In the genomic region with DNA sequence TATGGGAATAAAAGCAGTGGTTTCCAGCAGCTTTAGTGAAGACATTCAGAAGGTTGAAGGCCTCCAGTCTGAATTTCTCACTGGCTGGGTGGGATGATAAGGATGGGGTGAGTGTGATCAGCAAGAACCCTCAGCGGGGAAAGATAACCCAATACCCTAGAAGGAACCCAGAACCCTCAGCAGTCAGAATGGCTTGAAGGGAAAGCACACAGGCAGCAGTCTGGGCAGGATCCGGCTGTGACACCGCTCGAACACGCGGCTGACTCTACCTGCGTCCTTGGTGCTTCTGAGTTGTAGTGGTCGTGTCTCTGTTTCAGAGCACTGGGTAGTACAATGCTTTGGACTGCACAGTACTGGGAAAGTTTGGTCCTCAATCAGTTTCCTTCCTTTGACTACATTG, we compare ENCODE assay signal across 18 mouse cellular contexts.
"Had no signal": no experiment of that assay in that cellular context is flagged by ENCODE, and none has a peak within 500 bp of the region (broad histone marks: within the 10 kb centered on the region; RNA-seq: fewer than 3 reads in every experiment).

No protein-coding gene starts in this region.

- H3K9me3 ChIP-seq: kidney, embryonic 15.5 days; limb, embryonic 12.5 days; limb, embryonic 15.5 days had no signal

- H3K27ac ChIP-seq: kidney, embryonic 15.5 days; limb, embryonic 12.5 days; limb, embryonic 15.5 days; macrophage; stomach, postnatal 0 days had no signal

- ATAC-seq: lung, postnatal 0 days had no signal

- H3K4me1 ChIP-seq: kidney, embryonic 15.5 days; limb, embryonic 12.5 days; limb, embryonic 15.5 days had no signal

- H3K4me3 ChIP-seq: kidney, embryonic 15.5 days; limb, embryonic 12.5 days; limb, embryonic 15.5 days had no signal

- H3K9ac ChIP-seq: kidney, embryonic 15.5 days; limb, embryonic 12.5 days; limb, embryonic 15.5 days; lung, embryonic 14.5 days had no signal

- H3K27me3 ChIP-seq: kidney, embryonic 15.5 days; limb, embryonic 12.5 days; limb, embryonic 15.5 days had no signal

- H3K4me2 ChIP-seq: kidney, embryonic 15.5 days; limb, embryonic 12.5 days; limb, embryonic 15.5 days; lung, embryonic 14.5 days had no signal

- DNase-seq: kidney, adult 11 months; kidney, adult 8-10 months; kidney, postnatal 10 days; kidney, postnatal 36 days; left cerebral cortex, postnatal 4 days; lung, embryonic 14.5 days; midbrain, embryonic 14.5 days; right cerebral cortex, postnatal 14 days; right cerebral cortex, postnatal 4 days; thymus, adult 2 months; thymus, postnatal 14 days; thymus, postnatal 4 days had no signal
